Mouse (Mus musculus) hindbrain, embryonic 15.5 days (tissue): Measurements from ENCODE around the gene Tbc1d8. TPM values are rescaled to one million over a fixed set of nuclear protein-coding genes. Genes with fewer than 3 reads are reported as not detected.

Experiments used
- ATAC-seq: fragments of 200-750 bp; cut with Nextera tagmentation; 2 replicates; pipeline ENCODE4 v1.8.0; 2017; ENCODE audit warnings: low read depth, moderate number of reproducible peaks, moderate TSS enrichment; ENCODE audit not compliant: low FRiP score
- H3K27ac ChIP-seq: fragments of 300-500 bp; sonication (generic); replicated peaks from 2 replicates; pipeline ENCODE4 v1.5.1; 2015; ENCODE audit warnings: mild to moderate bottlenecking, inconsistent platforms
- H3K27me3 ChIP-seq: fragments of 300-500 bp; sonication (generic); 2 replicates; pipeline ENCODE4 v1.6.1; 2015; ENCODE audit warnings: control low read depth, inconsistent platforms
- H3K36me3 ChIP-seq: fragments of 300-500 bp; sonication (generic); 2 replicates; pipeline ENCODE4 v1.6.1; 2015; ENCODE audit warnings: control low read depth, inconsistent platforms
- H3K4me1 ChIP-seq: fragments of 300-500 bp; sonication (generic); replicated peaks from 2 replicates; pipeline ENCODE4 v1.6.1; 2015; ENCODE audit warnings: control low read depth, inconsistent platforms
- H3K4me2 ChIP-seq: fragments of 300-500 bp; sonication (generic); 2 replicates; pipeline ENCODE4 v1.6.1; 2015; ENCODE audit warnings: moderate library complexity, mild to moderate bottlenecking, inconsistent platforms
- H3K4me3 ChIP-seq: fragments of 300-500 bp; sonication (generic); 2 replicates; pipeline ENCODE4 v1.5.1; 2015; ENCODE audit warnings: mild to moderate bottlenecking, inconsistent platforms
- H3K9ac ChIP-seq: fragments of 300-500 bp; sonication (generic); 2 replicates; pipeline ENCODE4 v1.6.1; 2015; ENCODE audit warnings: inconsistent platforms
- H3K9me3 ChIP-seq: fragments of 300-500 bp; sonication (generic); 2 replicates; pipeline ENCODE4 v1.6.1; 2016; ENCODE audit warnings: control low read depth, inconsistent platforms
- WGBS: fragments of 180-500 bp; shearing (Covaris S2); methylation state at CpG from one replicate; pipeline ENCODE4 v1.1.7; 2015; 5-methylcytosine and 5-hydroxymethylcytosine counted together
- polyA plus RNA-seq: library from polyadenylated mRNA; unstranded; fragments of >200 nt; fragmentation: Nextera tagmentation; extraction: Ambion mirVana; gene quantifications from 2 replicates; pipeline ENCODE4 v1.2.1, GENCODE M21; 2015

Tbc1d8 gene
- polyA plus RNA-seq, 1 experiment from 2014 or later, result 10.5 TPM

- Histone ChIP-seq H3K27me3 (0 out of 2 replicates have a peak, but pooled peaks cover 3% of the 10 kb centered on the region), H3K36me3 (no peaks in the 10 kb centered on the region), H3K9me3 (no peaks in the 10 kb centered on the region), H3K4me1 (peaks cover 11% of the 10 kb centered on the region), H3K4me3 (no peak overlapping the region), H3K9ac (no peak overlapping the region), H3K4me2 (0 out of 2 replicates have a peak overlapping the region, but pooled peaks have one; percentile 89), H3K27ac (no peak overlapping the region)
- 86% methylated on average over 1 of the region's 1 CpGs for WGBS
- no peak for ATAC-seq
Measured at GRCm38 (mm10) chr1:39476341-39476740, 2.2 kb downstream of the Tbc1d8 start.

- no peaks in the 10 kb centered on the region for H3K27me3 ChIP-seq
- H3K4me2 ChIP-seq, result no peak overlapping the region
- no peak overlapping the region for H3K9ac ChIP-seq
- 86% methylated on average over 9 of the region's 9 CpGs for WGBS
- ATAC-seq, result no peak
- no peak overlapping the region for H3K27ac ChIP-seq
- no peaks in the 10 kb centered on the region for H3K9me3 ChIP-seq
- H3K4me1 ChIP-seq, result peaks cover 11% of the 10 kb centered on the region
- no peak overlapping the region for H3K4me3 ChIP-seq
- no peaks in the 10 kb centered on the region for H3K36me3 ChIP-seq
Measured at GRCm38 (mm10) chr1:39474516-39474915, 4.0 kb downstream of the Tbc1d8 start.

- no peak for ATAC-seq
- no peak overlapping the region for H3K27ac ChIP-seq
- H3K9me3 ChIP-seq, result no peaks in the 10 kb centered on the region
- no peaks in the 10 kb centered on the region for H3K36me3 ChIP-seq
- H3K4me2 ChIP-seq, result no peak overlapping the region
- no peaks in the 10 kb centered on the region for H3K4me1 ChIP-seq
- H3K4me3 ChIP-seq, result no peak overlapping the region
- WGBS, result 87% methylated on average over 9 of the region's 9 CpGs
- H3K27me3 ChIP-seq, result no peaks in the 10 kb centered on the region
- H3K9ac ChIP-seq, result no peak overlapping the region
Measured at GRCm38 (mm10) chr1:39471298-39471902, 7.2 kb downstream of the Tbc1d8 start.

- Histone ChIP-seq H3K27ac (no peak overlapping the region), H3K9me3 (no peaks in the 10 kb centered on the region), H3K4me2 (no peak overlapping the region), H3K9ac (no peak overlapping the region), H3K36me3 (no peaks in the 10 kb centered on the region), H3K27me3 (no peaks in the 10 kb centered on the region), H3K4me1 (no peaks in the 10 kb centered on the region), H3K4me3 (no peak overlapping the region)
- no peak for ATAC-seq
- 88% methylated on average over 7 of the region's 7 CpGs for WGBS
Measured at GRCm38 (mm10) chr1:39468982-39469381, 9.6 kb downstream of the Tbc1d8 start.

- Histone ChIP-seq H3K4me2 (no peak overlapping the region), H3K4me1 (no peaks in the 10 kb centered on the region), H3K27me3 (no peaks in the 10 kb centered on the region), H3K4me3 (no peak overlapping the region), H3K36me3 (no peaks in the 10 kb centered on the region), H3K9ac (no peak overlapping the region), H3K9me3 (no peaks in the 10 kb centered on the region), H3K27ac (no peak overlapping the region)
- no peak for ATAC-seq
- WGBS, result 94% methylated on average over 13 of the region's 13 CpGs
Measured at GRCm38 (mm10) chr1:39466526-39466925, 12.0 kb downstream of the Tbc1d8 start.

- Histone ChIP-seq H3K4me1 (no peaks in the 10 kb centered on the region), H3K9me3 (no peaks in the 10 kb centered on the region), H3K27ac (no peak overlapping the region), H3K4me3 (no peak overlapping the region), H3K27me3 (no peaks in the 10 kb centered on the region), H3K9ac (no peak overlapping the region), H3K36me3 (no peaks in the 10 kb centered on the region), H3K4me2 (no peak overlapping the region)
- no peak for ATAC-seq
- 96% methylated on average over 3 of the region's 3 CpGs for WGBS
Measured at GRCm38 (mm10) chr1:39464760-39465159, 13.8 kb downstream of the Tbc1d8 start.

GRCm38 (mm10) chr1:39462937-39463444 lies 15.6 kb downstream of the Tbc1d8 start:
- WGBS, result 90% methylated on average over 6 of the region's 6 CpGs
- H3K4me1 ChIP-seq, result no peaks in the 10 kb centered on the region
- no peak for ATAC-seq
- no peaks in the 10 kb centered on the region for H3K27me3 ChIP-seq
- H3K27ac ChIP-seq, result no peak overlapping the region
- H3K9ac ChIP-seq, result no peak overlapping the region
- no peaks in the 10 kb centered on the region for H3K36me3 ChIP-seq
- no peaks in the 10 kb centered on the region for H3K9me3 ChIP-seq
- no peak overlapping the region for H3K4me3 ChIP-seq
- no peak overlapping the region for H3K4me2 ChIP-seq

- H3K4me1 ChIP-seq, result no peaks in the 10 kb centered on the region
- no peaks in the 10 kb centered on the region for H3K9me3 ChIP-seq
- no peak overlapping the region for H3K4me3 ChIP-seq
- H3K9ac ChIP-seq, result no peak overlapping the region
- ATAC-seq, result no peak
- no peak overlapping the region for H3K4me2 ChIP-seq
- WGBS, result 78% methylated on average over 13 of the region's 13 CpGs
- H3K27ac ChIP-seq, result no peak overlapping the region
- H3K27me3 ChIP-seq, result no peaks in the 10 kb centered on the region
- H3K36me3 ChIP-seq, result no peaks in the 10 kb centered on the region
Measured at GRCm38 (mm10) chr1:39462036-39462435, 16.5 kb downstream of the Tbc1d8 start.

GRCm38 (mm10) chr1:39460495-39460894 lies 18.1 kb downstream of the Tbc1d8 start:
- no peak overlapping the region for H3K4me2 ChIP-seq
- no peak for ATAC-seq
- no peak overlapping the region for H3K9ac ChIP-seq
- no peaks in the 10 kb centered on the region for H3K36me3 ChIP-seq
- 75% methylated on average over 5 of the region's 5 CpGs for WGBS
- H3K9me3 ChIP-seq, result no peaks in the 10 kb centered on the region
- no peaks in the 10 kb centered on the region for H3K27me3 ChIP-seq
- no peaks in the 10 kb centered on the region for H3K4me1 ChIP-seq
- no peak overlapping the region for H3K27ac ChIP-seq
- no peak overlapping the region for H3K4me3 ChIP-seq

GRCm38 (mm10) chr1:39457887-39458874 lies 20.4 kb downstream of the Tbc1d8 start:
- 94% methylated on average over 13 of the region's 13 CpGs for WGBS
- ATAC-seq, result no peak

GRCm38 (mm10) chr1:39456421-39456853 lies 22.1 kb downstream of the Tbc1d8 start:
- 77% methylated on average over 5 of the region's 5 CpGs for WGBS
- Histone ChIP-seq H3K27ac (0 out of 2 replicates have a peak overlapping the region, but pooled peaks have one; percentile 15), H3K27me3 (no peaks in the 10 kb centered on the region), H3K9ac (no peak overlapping the region), H3K4me2 (no peak overlapping the region), H3K36me3 (no peaks in the 10 kb centered on the region), H3K9me3 (no peaks in the 10 kb centered on the region), H3K4me1 (peaks cover 8% of the 10 kb centered on the region; the same call in 1 of the 2 replicates), H3K4me3 (no peak overlapping the region)
- no peak for ATAC-seq

More at GRCm38 (mm10) chr1:39457887-39458874, 20.4 kb downstream of the Tbc1d8 start:
- H3K4me2 ChIP-seq, result no peak overlapping the region
- no peaks in the 10 kb centered on the region for H3K36me3 ChIP-seq
- H3K4me3 ChIP-seq, result no peak overlapping the region
- H3K27me3 ChIP-seq, result no peaks in the 10 kb centered on the region
- peaks cover 8% of the 10 kb centered on the region; the same call in 1 of the 2 replicates for H3K4me1 ChIP-seq
- no peak overlapping the region for H3K9ac ChIP-seq
- H3K9me3 ChIP-seq, result no peaks in the 10 kb centered on the region
- H3K27ac ChIP-seq, result no peak overlapping the region
